Mouse (Mus musculus): Measurements from ENCODE around the gene Xylb. TPM values are rescaled to one million over a fixed set of nuclear protein-coding genes. Genes with fewer than 3 reads are reported as not detected.

The Xylb gene
- polyA plus RNA-seq, 1 experiment from 2014 or later = 2.7 TPM

Other genes starting within 250 kb of the Xylb start
- gene Acaa1b, start 200.3 kb upstream of the Xylb start, polyA plus RNA-seq (2015; fragmentation: Nextera tagmentation; extraction: Ambion mirVana) = 2.8 and 4.5 TPM in 2 replicates
- gene Gm47289, start 198.2 kb upstream of the Xylb start, polyA plus RNA-seq (2015; fragmentation: Nextera tagmentation; extraction: Ambion mirVana) = not detected in 2 replicates
- not detected in 2 replicates for gene Slc22a13, start 148.3 kb upstream of the Xylb start, polyA plus RNA-seq (2015; fragmentation: Nextera tagmentation; extraction: Ambion mirVana)
- 13.0 and 14.6 TPM in 2 replicates for gene Oxsr1, start 35.0 kb upstream of the Xylb start, polyA plus RNA-seq (2015; fragmentation: Nextera tagmentation; extraction: Ambion mirVana)
- gene Acaa1a, start 17.7 kb upstream of the Xylb start, polyA plus RNA-seq (2015; fragmentation: Nextera tagmentation; extraction: Ambion mirVana) = 113 and 116 TPM in 2 replicates
- gene Myd88, start 16.0 kb upstream of the Xylb start, polyA plus RNA-seq (2015; fragmentation: Nextera tagmentation; extraction: Ambion mirVana) = 5.2 and 5.8 TPM in 2 replicates
- gene Slc22a14, start 8.2 kb downstream of the Xylb start, polyA plus RNA-seq (2015; fragmentation: Nextera tagmentation; extraction: Ambion mirVana) = 0.11 TPM in 1 of 2 replicates, not detected in the other
- 28.4 and 36.0 TPM in 2 replicates for gene Acvr2b, start 44.7 kb downstream of the Xylb start, polyA plus RNA-seq (2015; fragmentation: Nextera tagmentation; extraction: Ambion mirVana)
- gene Exog, start 87.6 kb downstream of the Xylb start, polyA plus RNA-seq (2015; fragmentation: Nextera tagmentation; extraction: Ambion mirVana) = 53.3 and 58.6 TPM in 2 replicates
- 0.29 and 0.40 TPM in 2 replicates for gene Scn5a, start 221.6 kb downstream of the Xylb start, polyA plus RNA-seq (2015; fragmentation: Nextera tagmentation; extraction: Ambion mirVana)